Mouse (Mus musculus): Measurements from ENCODE around the gene 5330417C22Rik. TPM values are rescaled to one million over a fixed set of nuclear protein-coding genes. Genes with fewer than 3 reads are reported as not detected.
A peak's percentile ranks its signal among the peaks of the same experiment; 100 is the strongest.

5330417C22Rik gene
- polyA plus RNA-seq, 1 experiment from 2014 or later: 0.64 TPM

- 91% methylated on average over 4 of the region's 4 CpGs for WGBS
- Histone ChIP-seq H3K4me3 (no peak overlapping the region), H3K4me1 (peaks cover 24% of the 10 kb centered on the region), H3K36me3 (replicated peaks) (peaks cover 36% of the 10 kb centered on the region), H3K27me3 (replicated peaks; ENCODE audit: low read depth, poor library complexity, severe bottlenecking) (no peaks in the 10 kb centered on the region), H3K27ac (replicated peaks) (no peak overlapping the region), H3K9me3 (no peaks in the 10 kb centered on the region)
- no peak for DNase-seq (ENCODE audit: low spot score)
These were observed 21.6 kb upstream of the 5330417C22Rik start for GRCm38 (mm10) chr3:108557888-108558287.

DNA sequence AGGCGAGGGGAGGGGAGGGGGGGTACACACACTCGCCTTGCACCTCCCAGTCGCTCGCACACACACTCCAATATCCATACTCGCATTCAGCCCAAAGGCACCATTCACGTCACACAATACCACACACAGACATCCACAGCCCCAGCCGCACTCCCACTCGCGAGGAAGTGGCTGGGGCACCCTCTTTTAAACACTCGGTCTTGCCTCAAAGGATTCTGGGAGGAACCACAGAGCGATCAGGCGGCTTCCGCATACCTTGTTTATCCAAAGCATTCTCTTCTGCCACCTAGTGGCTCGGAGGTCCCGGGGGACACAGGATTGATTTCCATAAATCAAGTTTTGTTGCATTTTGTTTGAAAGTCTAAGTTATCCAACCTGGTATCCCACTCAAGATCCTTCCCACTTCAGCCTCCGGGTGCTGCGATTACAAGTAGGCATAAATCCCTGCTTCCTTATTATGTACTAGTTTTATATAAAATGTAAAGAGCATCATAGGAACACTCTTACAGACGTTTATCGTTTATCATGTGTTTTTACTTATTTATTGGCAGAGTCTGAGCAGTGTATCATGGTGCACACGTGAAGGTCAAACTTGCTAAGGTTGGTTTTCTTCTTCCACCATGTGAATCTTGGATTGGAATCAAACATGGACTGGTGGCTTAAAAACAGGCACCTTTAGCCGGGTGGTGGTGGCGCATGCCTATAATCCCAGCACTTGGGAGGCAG lies 18.4 kb upstream of the 5330417C22Rik start:
- peak overlapping the region; percentile 91 for H3K4me3 ChIP-seq
- peak overlapping the region; percentile 97 for H3K27ac ChIP-seq (replicated peaks)
- H3K27me3 ChIP-seq (replicated peaks; ENCODE audit: low read depth, poor library complexity, severe bottlenecking): no peaks in the 10 kb centered on the region
- peak; percentile 92 for DNase-seq (ENCODE audit: low spot score)
- H3K4me1 ChIP-seq: peaks cover 8% of the 10 kb centered on the region; the same call in 1 of the 2 replicates
- 18% methylated on average over 22 of the region's 22 CpGs for WGBS
- H3K9me3 ChIP-seq: no peaks in the 10 kb centered on the region
- peaks cover 30% of the 10 kb centered on the region for H3K36me3 ChIP-seq (replicated peaks)

DNA sequence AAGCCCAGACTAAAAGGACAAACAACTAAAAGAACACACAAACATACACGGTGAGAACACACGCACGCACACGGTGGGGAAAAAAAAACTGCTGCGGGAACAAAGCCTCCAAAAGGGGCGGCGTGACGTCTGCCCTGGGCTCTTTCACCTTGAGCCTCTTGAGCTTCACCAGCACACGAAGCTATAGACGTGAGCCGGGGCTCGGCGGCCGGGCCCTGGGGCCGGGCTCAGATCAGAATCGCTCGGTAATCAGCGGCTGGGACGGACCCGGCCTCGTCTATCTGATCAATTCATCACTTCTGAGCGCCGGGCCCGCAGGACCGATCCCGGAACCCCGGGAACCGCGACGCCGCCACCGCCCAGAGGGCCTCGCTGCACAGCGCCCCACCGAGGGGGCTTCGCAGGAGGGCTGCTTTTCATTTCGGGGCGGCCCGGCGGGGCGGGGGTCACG lies 17.8 kb upstream of the 5330417C22Rik start:
- DNase-seq (ENCODE audit: low spot score): no peak
- H3K9me3 ChIP-seq: no peaks in the 10 kb centered on the region
- peaks cover 8% of the 10 kb centered on the region; the same call in 1 of the 2 replicates for H3K4me1 ChIP-seq
- peak overlapping the region; percentile 97 for H3K27ac ChIP-seq (replicated peaks)
- H3K36me3 ChIP-seq (replicated peaks): peaks cover 24% of the 10 kb centered on the region
- peak overlapping the region; percentile 91 for H3K4me3 ChIP-seq
- WGBS: 1% methylated on average over 42 of the region's 42 CpGs
- H3K27me3 ChIP-seq (replicated peaks; ENCODE audit: low read depth, poor library complexity, severe bottlenecking): no peaks in the 10 kb centered on the region

GRCm38 (mm10) chr3:108542299-108542698 lies 6.0 kb upstream of the 5330417C22Rik start:
- peaks cover 4% of the 10 kb centered on the region for H3K4me1 ChIP-seq
- H3K36me3 ChIP-seq (replicated peaks): no peaks in the 10 kb centered on the region
- 0 out of 2 replicates have a peak, but pooled peaks cover 9% of the 10 kb centered on the region for H3K27me3 ChIP-seq (replicated peaks; ENCODE audit: low read depth, poor library complexity, severe bottlenecking)
- DNase-seq (ENCODE audit: low spot score): no peak
- no peak overlapping the region for H3K27ac ChIP-seq (replicated peaks)
- H3K9me3 ChIP-seq: no peaks in the 10 kb centered on the region
- WGBS: 84% methylated on average over 11 of the region's 11 CpGs
- no peak overlapping the region for H3K4me3 ChIP-seq

DNA sequence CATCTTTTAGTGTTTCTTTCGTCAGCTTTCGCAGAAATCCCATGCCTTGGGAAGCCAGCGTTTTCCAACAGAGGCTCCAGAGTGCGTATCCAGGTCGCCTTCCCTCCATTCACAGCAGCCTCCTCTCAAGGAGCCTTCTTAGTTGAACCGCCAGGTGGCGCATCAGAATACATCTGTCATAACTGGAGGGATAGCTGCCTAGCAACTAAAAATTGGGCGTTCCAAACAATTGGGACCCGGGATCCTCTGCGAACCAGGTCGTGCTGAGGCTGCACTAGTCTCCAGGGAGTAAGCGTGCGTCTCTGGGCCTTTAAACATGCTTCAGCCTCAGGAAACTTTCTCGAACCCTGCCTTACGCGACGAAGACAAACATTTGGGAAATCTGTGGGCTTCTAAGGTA lies 967 bp upstream of the 5330417C22Rik start:
- H3K4me3 ChIP-seq: peak overlapping the region; percentile 51
- H3K27ac ChIP-seq (replicated peaks): no peak overlapping the region
- WGBS: 5% methylated on average over 17 of the region's 17 CpGs
- H3K36me3 ChIP-seq (replicated peaks): no peaks in the 10 kb centered on the region
- peak; percentile 88 for DNase-seq (ENCODE audit: low spot score)
- H3K9me3 ChIP-seq: no peaks in the 10 kb centered on the region
- peaks cover 17% of the 10 kb centered on the region for H3K4me1 ChIP-seq
- peaks cover 45% of the 10 kb centered on the region for H3K27me3 ChIP-seq (replicated peaks; ENCODE audit: low read depth, poor library complexity, severe bottlenecking)

- H3K4me1 ChIP-seq: peaks cover 17% of the 10 kb centered on the region
- no peaks in the 10 kb centered on the region for H3K36me3 ChIP-seq (replicated peaks)
- 5% methylated on average over 15 of the region's 15 CpGs for WGBS
- no peak overlapping the region for H3K27ac ChIP-seq (replicated peaks)
- peaks cover 45% of the 10 kb centered on the region for H3K27me3 ChIP-seq (replicated peaks; ENCODE audit: low read depth, poor library complexity, severe bottlenecking)
- no peak for DNase-seq (ENCODE audit: low spot score)
- peak overlapping the region; percentile 64 for H3K4me3 ChIP-seq
- no peaks in the 10 kb centered on the region for H3K9me3 ChIP-seq
These were observed 330 bp downstream of the 5330417C22Rik start for GRCm38 (mm10) chr3:108535896-108536516.

- H3K27ac ChIP-seq (replicated peaks): no peak within 1 kb of the TSS
- peaks cover 17% of the 10 kb centered on the region for H3K4me1 ChIP-seq
- H3K4me3 ChIP-seq: no peak within 1 kb of the TSS
- DNase-seq (ENCODE audit: low spot score): no peak
- 91% methylated on average over 6 of the region's 6 CpGs for WGBS
- peaks cover 45% of the 10 kb centered on the region for H3K27me3 ChIP-seq (replicated peaks; ENCODE audit: low read depth, poor library complexity, severe bottlenecking)
- no peaks in the 10 kb centered on the region for H3K9me3 ChIP-seq
- no peaks in the 10 kb centered on the region for H3K36me3 ChIP-seq (replicated peaks)
These were observed 2.4 kb downstream of the 5330417C22Rik start, which contains the start of gene 1700013F07Rik for GRCm38 (mm10) chr3:108533951-108534350. Gene 1700013F07Rik (plus strand): TSS chr3:108534150.

- Histone ChIP-seq H3K36me3 (replicated peaks) (no peaks in the 10 kb centered on the region), H3K27ac (replicated peaks) (no peak overlapping the region), H3K4me1 (peaks cover 17% of the 10 kb centered on the region), H3K9me3 (no peaks in the 10 kb centered on the region), H3K27me3 (replicated peaks; ENCODE audit: low read depth, poor library complexity, severe bottlenecking) (peaks cover 41% of the 10 kb centered on the region), H3K4me3 (no peak overlapping the region)
- WGBS: 83% methylated on average over 9 of the region's 9 CpGs
- no peak for DNase-seq (ENCODE audit: low spot score)
These were observed 3.0 kb downstream of the 5330417C22Rik start for GRCm38 (mm10) chr3:108533114-108533885.

DNA sequence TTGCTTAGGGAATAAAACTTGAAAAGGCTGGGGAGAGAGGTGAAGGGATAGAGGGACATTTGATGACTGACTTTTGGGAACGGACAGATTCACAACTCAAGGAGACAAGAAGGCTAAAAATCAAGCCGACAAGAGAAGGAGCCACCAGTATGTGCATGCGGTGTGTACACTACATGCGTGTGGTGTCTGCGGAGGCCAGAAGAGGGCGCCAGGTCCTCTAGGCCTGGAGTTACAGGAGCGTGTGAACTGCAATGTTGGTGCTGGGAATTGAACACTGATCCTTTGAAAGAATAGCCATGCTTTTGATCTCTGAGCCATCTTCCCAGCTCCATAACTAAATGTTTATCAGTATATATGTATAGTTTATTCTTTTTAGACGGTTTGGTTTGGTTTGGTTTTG lies 7.8 kb downstream of the 5330417C22Rik start:
- Histone ChIP-seq H3K9me3 (no peaks in the 10 kb centered on the region), H3K27me3 (replicated peaks; ENCODE audit: low read depth, poor library complexity, severe bottlenecking) (0 out of 2 replicates have a peak, but pooled peaks cover 1% of the 10 kb centered on the region), H3K4me3 (no peak overlapping the region), H3K27ac (replicated peaks) (no peak overlapping the region), H3K36me3 (replicated peaks) (no peaks in the 10 kb centered on the region), H3K4me1 (no peaks in the 10 kb centered on the region)
- 93% methylated on average over 8 of the region's 8 CpGs for WGBS
- no peak for DNase-seq (ENCODE audit: low spot score)

- no peaks in the 10 kb centered on the region for H3K36me3 ChIP-seq (replicated peaks)
- H3K9me3 ChIP-seq: no peaks in the 10 kb centered on the region
- DNase-seq (ENCODE audit: low spot score): no peak
- WGBS: 91% methylated on average over 4 of the region's 4 CpGs
- no peaks in the 10 kb centered on the region for H3K27me3 ChIP-seq (replicated peaks; ENCODE audit: low read depth, poor library complexity, severe bottlenecking)
- no peak overlapping the region for H3K4me3 ChIP-seq
- H3K4me1 ChIP-seq: no peaks in the 10 kb centered on the region
- H3K27ac ChIP-seq (replicated peaks): no peak overlapping the region
These were observed 12.9 kb downstream of the 5330417C22Rik start for GRCm38 (mm10) chr3:108523415-108523814.

DNA sequence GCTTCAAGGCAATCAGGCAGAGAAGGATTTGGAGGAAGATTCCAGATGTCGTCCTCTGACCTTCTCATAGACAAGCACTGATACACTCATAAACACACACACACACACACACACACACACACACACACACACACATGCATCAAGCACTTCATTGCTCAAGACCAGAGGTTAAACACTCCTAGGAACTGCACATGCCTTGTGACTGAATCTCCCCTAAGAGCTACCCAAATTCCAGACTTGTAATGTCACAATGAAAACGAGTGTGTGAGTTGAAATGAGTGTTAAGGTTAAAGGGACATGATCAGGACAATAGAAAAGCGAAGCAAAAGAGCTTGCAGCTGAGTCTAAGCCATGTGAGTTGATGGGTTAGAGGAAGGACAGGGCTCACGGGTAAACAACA lies 18.1 kb downstream of the 5330417C22Rik start:
- Histone ChIP-seq H3K4me3 (no peak overlapping the region), H3K27me3 (replicated peaks; ENCODE audit: low read depth, poor library complexity, severe bottlenecking) (no peaks in the 10 kb centered on the region), H3K4me1 (no peaks in the 10 kb centered on the region), H3K36me3 (replicated peaks) (no peaks in the 10 kb centered on the region), H3K9me3 (no peaks in the 10 kb centered on the region), H3K27ac (replicated peaks) (no peak overlapping the region)
- no peak for DNase-seq (ENCODE audit: low spot score)
- WGBS: 63% methylated on average over 4 of the region's 4 CpGs

DNA sequence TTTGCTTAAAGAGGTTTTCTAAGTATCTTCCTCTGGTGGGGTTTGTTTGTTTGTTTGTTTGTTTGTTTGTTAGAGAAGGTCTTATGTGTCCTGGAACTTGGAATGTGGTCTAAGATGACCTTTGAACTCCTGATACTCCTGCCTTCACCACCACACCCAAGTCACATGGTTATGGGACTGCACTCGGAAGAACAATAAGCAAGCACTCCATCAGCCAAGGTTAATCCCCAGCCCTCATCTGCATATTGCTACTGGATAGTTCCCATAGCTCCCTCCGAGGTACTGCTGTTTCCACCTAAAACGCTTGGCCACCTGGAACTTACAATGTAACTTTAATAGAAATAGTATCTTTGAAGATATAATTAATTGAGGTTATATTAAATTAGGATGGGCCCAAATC lies 22.9 kb downstream of the 5330417C22Rik start:
- H3K27ac ChIP-seq (replicated peaks): no peak overlapping the region
- no peaks in the 10 kb centered on the region for H3K9me3 ChIP-seq
- no peak overlapping the region for H3K4me3 ChIP-seq
- peaks cover 20% of the 10 kb centered on the region for H3K4me1 ChIP-seq
- 72% methylated on average over 3 of the region's 3 CpGs for WGBS
- DNase-seq (ENCODE audit: low spot score): no peak
- no peaks in the 10 kb centered on the region for H3K27me3 ChIP-seq (replicated peaks; ENCODE audit: low read depth, poor library complexity, severe bottlenecking)
- H3K36me3 ChIP-seq (replicated peaks): no peaks in the 10 kb centered on the region
